Mouse (Mus musculus): ENCODE measurements around the gene Bbc3. TPM values are rescaled to one million over a fixed set of nuclear protein-coding genes. Genes with fewer than 3 reads are reported as not detected.

Bbc3 gene
- polyA plus RNA-seq, 1 experiment from 2014 or later: 10.3 TPM

GRCm38 (mm10) chr7:16310521-16311452, 2.6 kb downstream of the Bbc3 start:
- Histone ChIP-seq H3K36me3 (no peaks in the 10 kb centered on the region), H3K9me3 (no peaks in the 10 kb centered on the region), H3K27me3 (peaks cover 12% of the 10 kb centered on the region), H3K4me3 (peak overlapping the region; percentile 64), H3K27ac (peak overlapping the region; percentile 44), H3K4me2 (peak overlapping the region; percentile 99), H3K9ac (peak overlapping the region; percentile 51), H3K4me1 (peaks cover 63% of the 10 kb centered on the region)
- ATAC-seq (ENCODE audit: borderline replicate concordance, extremely low read depth, low FRiP score, low TSS enrichment): no peak
- under 1% methylated on average over 31 of the region's 31 CpGs for WGBS

GRCm38 (mm10) chr7:16311453-16312004, 3.3 kb downstream of the Bbc3 start:
- peaks cover 12% of the 10 kb centered on the region for H3K27me3 ChIP-seq
- H3K9me3 ChIP-seq: no peaks in the 10 kb centered on the region
- H3K4me3 ChIP-seq: peak overlapping the region; percentile 64
- ATAC-seq (ENCODE audit: borderline replicate concordance, extremely low read depth, low FRiP score, low TSS enrichment): no peak
- H3K4me2 ChIP-seq: peak overlapping the region; percentile 99
- WGBS: 0% methylated on average over 14 of the region's 14 CpGs
- H3K36me3 ChIP-seq: no peaks in the 10 kb centered on the region
- H3K4me1 ChIP-seq: peaks cover 63% of the 10 kb centered on the region
- peak overlapping the region; percentile 87 for H3K9ac ChIP-seq
- H3K27ac ChIP-seq: peak overlapping the region; percentile 97

- Histone ChIP-seq H3K27ac (peak overlapping the region; percentile 97), H3K36me3 (no peaks in the 10 kb centered on the region), H3K9ac (peak overlapping the region; percentile 87), H3K27me3 (peaks cover 12% of the 10 kb centered on the region), H3K4me3 (peak overlapping the region; percentile 64), H3K9me3 (no peaks in the 10 kb centered on the region), H3K4me1 (peaks cover 63% of the 10 kb centered on the region), H3K4me2 (peak overlapping the region; percentile 99)
- peak; percentile 4; the same call in 1 of the 2 replicates for ATAC-seq (ENCODE audit: borderline replicate concordance, extremely low read depth, low FRiP score, low TSS enrichment)
- WGBS: under 1% methylated on average over 32 of the region's 49 CpGs
These were observed 3.9 kb downstream of the Bbc3 start for GRCm38 (mm10) chr7:16312011-16312671.

GRCm38 (mm10) chr7:16312672-16313311, 4.6 kb downstream of the Bbc3 start:
- no peaks in the 10 kb centered on the region for H3K36me3 ChIP-seq
- H3K9ac ChIP-seq: peak overlapping the region; percentile 87
- peak; percentile 13; the same call in 1 of the 2 replicates for ATAC-seq (ENCODE audit: borderline replicate concordance, extremely low read depth, low FRiP score, low TSS enrichment)
- H3K4me3 ChIP-seq: peak overlapping the region; percentile 64
- peaks cover 63% of the 10 kb centered on the region for H3K4me1 ChIP-seq
- under 1% methylated on average over 12 of the region's 12 CpGs for WGBS
- H3K9me3 ChIP-seq: no peaks in the 10 kb centered on the region
- H3K27ac ChIP-seq: peak overlapping the region; percentile 97
- H3K4me2 ChIP-seq: peak overlapping the region; percentile 99
- peaks cover 12% of the 10 kb centered on the region for H3K27me3 ChIP-seq

- Histone ChIP-seq H3K9me3 (no peaks in the 10 kb centered on the region), H3K27ac (peak overlapping the region; percentile 97), H3K36me3 (no peaks in the 10 kb centered on the region), H3K9ac (peak overlapping the region; percentile 87), H3K4me2 (peak overlapping the region; percentile 99), H3K4me1 (peaks cover 61% of the 10 kb centered on the region), H3K27me3 (peaks cover 12% of the 10 kb centered on the region), H3K4me3 (peak overlapping the region; percentile 64)
- peak; percentile 58 for ATAC-seq (ENCODE audit: borderline replicate concordance, extremely low read depth, low FRiP score, low TSS enrichment)
- WGBS: under 1% methylated on average over 62 of the region's 66 CpGs
These were observed 5.5 kb downstream of the Bbc3 start for GRCm38 (mm10) chr7:16313481-16314220.

GRCm38 (mm10) chr7:16314221-16314775, 6.1 kb downstream of the Bbc3 start:
- no peak for ATAC-seq (ENCODE audit: borderline replicate concordance, extremely low read depth, low FRiP score, low TSS enrichment)
- peak overlapping the region; percentile 97 for H3K27ac ChIP-seq
- peak overlapping the region; percentile 64 for H3K4me3 ChIP-seq
- H3K4me2 ChIP-seq: peak overlapping the region; percentile 99
- H3K27me3 ChIP-seq: peaks cover 12% of the 10 kb centered on the region
- no peaks in the 10 kb centered on the region for H3K36me3 ChIP-seq
- 11% methylated on average over 13 of the region's 13 CpGs for WGBS
- H3K9ac ChIP-seq: peak overlapping the region; percentile 87
- no peaks in the 10 kb centered on the region for H3K9me3 ChIP-seq
- peaks cover 55% of the 10 kb centered on the region for H3K4me1 ChIP-seq

GRCm38 (mm10) chr7:16315222-16315759, 7.1 kb downstream of the Bbc3 start:
- Histone ChIP-seq H3K9me3 (no peaks in the 10 kb centered on the region), H3K4me3 (no peak overlapping the region), H3K4me1 (peaks cover 45% of the 10 kb centered on the region), H3K36me3 (no peaks in the 10 kb centered on the region), H3K9ac (no peak overlapping the region), H3K4me2 (no peak overlapping the region), H3K27ac (no peak overlapping the region), H3K27me3 (peaks cover 4% of the 10 kb centered on the region)
- 47% methylated on average over 4 of the region's 4 CpGs for WGBS
- no peak for ATAC-seq (ENCODE audit: borderline replicate concordance, extremely low read depth, low FRiP score, low TSS enrichment)

- no peak overlapping the region for H3K4me2 ChIP-seq
- H3K4me1 ChIP-seq: peaks cover 28% of the 10 kb centered on the region
- no peaks in the 10 kb centered on the region for H3K36me3 ChIP-seq
- no peak for ATAC-seq (ENCODE audit: borderline replicate concordance, extremely low read depth, low FRiP score, low TSS enrichment)
- no peak overlapping the region for H3K27ac ChIP-seq
- H3K9ac ChIP-seq: no peak overlapping the region
- WGBS: 78% methylated on average over 14 of the region's 14 CpGs
- no peak overlapping the region for H3K4me3 ChIP-seq
- H3K27me3 ChIP-seq: no peaks in the 10 kb centered on the region
- no peaks in the 10 kb centered on the region for H3K9me3 ChIP-seq
These were observed 8.9 kb downstream of the Bbc3 start for GRCm38 (mm10) chr7:16317094-16317493.

- no peak overlapping the region for H3K4me2 ChIP-seq
- H3K4me1 ChIP-seq: peaks cover 10% of the 10 kb centered on the region; the same call in 1 of the 2 replicates
- H3K9me3 ChIP-seq: no peaks in the 10 kb centered on the region
- H3K27me3 ChIP-seq: no peaks in the 10 kb centered on the region
- no peak overlapping the region; the same call in 1 of the 2 replicates for H3K27ac ChIP-seq
- WGBS: 78% methylated on average over 4 of the region's 4 CpGs
- H3K4me3 ChIP-seq: no peak overlapping the region
- H3K36me3 ChIP-seq: no peaks in the 10 kb centered on the region
- H3K9ac ChIP-seq: no peak overlapping the region
- ATAC-seq (ENCODE audit: borderline replicate concordance, extremely low read depth, low FRiP score, low TSS enrichment): no peak
These were observed 11.0 kb downstream of the Bbc3 start for GRCm38 (mm10) chr7:16319216-16319615.

GRCm38 (mm10) chr7:16320479-16320878, 12.3 kb downstream of the Bbc3 start:
- 83% methylated on average over 6 of the region's 6 CpGs for WGBS
- no peak overlapping the region for H3K4me2 ChIP-seq
- H3K9ac ChIP-seq: no peak overlapping the region
- H3K27me3 ChIP-seq: no peaks in the 10 kb centered on the region
- H3K36me3 ChIP-seq: no peaks in the 10 kb centered on the region
- no peak for ATAC-seq (ENCODE audit: borderline replicate concordance, extremely low read depth, low FRiP score, low TSS enrichment)
- 0 out of 2 replicates have a peak, but pooled peaks cover under 1% of the 10 kb centered on the region for H3K4me1 ChIP-seq
- no peaks in the 10 kb centered on the region for H3K9me3 ChIP-seq
- no peak overlapping the region for H3K4me3 ChIP-seq
- H3K27ac ChIP-seq: no peak overlapping the region

All from lung, embryonic 15.5 days (tissue).